ENCODE assay signal across 9 mouse cellular contexts in genomic region chr11:94570612-94571011, GRCm38 (mm10). TPM values are rescaled to one million over a fixed set of nuclear protein-coding genes. Genes with fewer than 3 reads are reported as not detected.
DNase-seq lines count a peak whose midpoint lies in the region; ATAC-seq lines count a peak whose summit lies in the region.
"Had no signal": no experiment of that assay in that cellular context is flagged by ENCODE, and none has a peak within 500 bp of the region (broad histone marks: within the 10 kb centered on the region; RNA-seq: fewer than 3 reads in every experiment).

No protein-coding gene starts in this region.

- peak; percentile 8; the same call in 1 of the 2 replicates for ATAC-seq in hindbrain, embryonic 12.5 days (ENCODE audit: low FRiP score)
- ATAC-seq in hindbrain, embryonic 14.5 days (ENCODE audit: low FRiP score) = no peak
- ATAC-seq in heart, embryonic 13.5 days (ENCODE audit: extremely low read depth, insufficient number of reproducible peaks, low FRiP score, low TSS enrichment) = no peak
- ATAC-seq in stomach, embryonic 16.5 days (ENCODE audit: insufficient read depth, low FRiP score) = no peak

- DNase-seq in hindbrain, embryonic 14.5 days (ENCODE audit: low spot score) = no peak
- DNase-seq in kidney, postnatal 14 days = peak; percentile 77
- DNase-seq in natural killer cell, adult 2 months (ENCODE audit: low spot score in 2 of 2) = no peak
- DNase-seq in urinary bladder, adult 2 months (ENCODE audit: low spot score) = no peak
- DNase-seq in embryo, embryonic 10.5 days (ENCODE audit: low spot score) = no peak
- DNase-seq: layer of hippocampus, postnatal 36 days had no signal

- H3K4me3 ChIP-seq in hindbrain, embryonic 12.5 days = no peak overlapping the region
- H3K4me3 ChIP-seq in hindbrain, embryonic 14.5 days (replicated peaks; ENCODE audit: low read length) = no peak overlapping the region
- H3K4me3 ChIP-seq in heart, embryonic 13.5 days = no peak overlapping the region
- H3K4me3 ChIP-seq in stomach, embryonic 16.5 days (replicated peaks; ENCODE audit: low read length) = no peak overlapping the region

- no peak overlapping the region for H3K27ac ChIP-seq in hindbrain, embryonic 12.5 days
- no peak overlapping the region for H3K27ac ChIP-seq in hindbrain, embryonic 14.5 days
- H3K27ac ChIP-seq in heart, embryonic 13.5 days (replicated peaks) = 0 out of 2 replicates have a peak overlapping the region, but pooled peaks have one; percentile 38
- H3K27ac ChIP-seq in stomach, embryonic 16.5 days (ENCODE audit: low read length) = peak overlapping the region; percentile 17

- no peaks in the 10 kb centered on the region for H3K36me3 ChIP-seq in hindbrain, embryonic 12.5 days
- no peaks in the 10 kb centered on the region for H3K36me3 ChIP-seq in hindbrain, embryonic 14.5 days (replicated peaks; ENCODE audit: control insufficient read depth, insufficient read depth)
- peaks cover 9% of the 10 kb centered on the region; the same call in 1 of the 2 replicates for H3K36me3 ChIP-seq in heart, embryonic 13.5 days
- H3K36me3 ChIP-seq in stomach, embryonic 16.5 days (ENCODE audit: control insufficient read depth, insufficient read depth, low read length) = no peaks in the 10 kb centered on the region

- H3K27me3 ChIP-seq in hindbrain, embryonic 12.5 days = peaks cover 14% of the 10 kb centered on the region
- peaks cover 8% of the 10 kb centered on the region for H3K27me3 ChIP-seq in hindbrain, embryonic 14.5 days (ENCODE audit: control insufficient read depth, insufficient read depth, low read length)
- H3K27me3 ChIP-seq in heart, embryonic 13.5 days (replicated peaks) = peaks cover 16% of the 10 kb centered on the region
- H3K27me3 ChIP-seq in stomach, embryonic 16.5 days (ENCODE audit: control insufficient read depth, insufficient read depth, low read length) = no peaks in the 10 kb centered on the region

- no peak overlapping the region for H3K4me2 ChIP-seq in hindbrain, embryonic 12.5 days (replicated peaks)
- no peak overlapping the region for H3K4me2 ChIP-seq in hindbrain, embryonic 14.5 days (replicated peaks)
- no peak overlapping the region for H3K4me2 ChIP-seq in heart, embryonic 13.5 days
- H3K4me2 ChIP-seq in stomach, embryonic 16.5 days (ENCODE audit: low read depth, low read length) = no peak overlapping the region

- 47% methylated on average over 9 of the region's 9 CpGs for WGBS in hindbrain, embryonic 12.5 days
- whole genome bisulfite sequencing in hindbrain, embryonic 14.5 days = 32% methylated on average over 9 of the region's 9 CpGs
- WGBS in heart, embryonic 13.5 days = 51% methylated on average over 9 of the region's 9 CpGs
- 48% methylated on average over 9 of the region's 9 CpGs for WGBS in stomach, embryonic 16.5 days

- 0 out of 2 replicates have a peak, but pooled peaks cover 8% of the 10 kb centered on the region for H3K4me1 ChIP-seq in hindbrain, embryonic 12.5 days
- H3K4me1 ChIP-seq in hindbrain, embryonic 14.5 days (replicated peaks; ENCODE audit: control insufficient read depth, insufficient read depth, low read length) = no peaks in the 10 kb centered on the region
- no peaks in the 10 kb centered on the region for H3K4me1 ChIP-seq in heart, embryonic 13.5 days
- peaks cover 4% of the 10 kb centered on the region; the same call in 1 of the 2 replicates for H3K4me1 ChIP-seq in stomach, embryonic 16.5 days (ENCODE audit: control insufficient read depth, insufficient read depth, low read length)

- no peak overlapping the region for H3K9ac ChIP-seq in hindbrain, embryonic 12.5 days
- H3K9ac ChIP-seq in hindbrain, embryonic 14.5 days = no peak overlapping the region
- no peak overlapping the region for H3K9ac ChIP-seq in heart, embryonic 13.5 days
- no peak overlapping the region for H3K9ac ChIP-seq in stomach, embryonic 16.5 days (ENCODE audit: low read length)

- H3K9me3 ChIP-seq in hindbrain, embryonic 12.5 days (replicated peaks) = no peaks in the 10 kb centered on the region
- H3K9me3 ChIP-seq in hindbrain, embryonic 14.5 days (ENCODE audit: control insufficient read depth, low read length) = no peaks in the 10 kb centered on the region
- no peaks in the 10 kb centered on the region for H3K9me3 ChIP-seq in heart, embryonic 13.5 days
- no peaks in the 10 kb centered on the region for H3K9me3 ChIP-seq in stomach, embryonic 16.5 days (replicated peaks; ENCODE audit: control insufficient read depth, low read length)

RNA-seq across cellular contexts. Expression of gene Chad, which starts 5.8 kb away (rescaled TPM):
- 0.98 and 1.5 TPM in 2 replicates for polyA plus RNA-seq in hindbrain, embryonic 12.5 days (2016; fragmentation: Nextera tagmentation; extraction: Ambion mirVana)
- polyA plus RNA-seq in hindbrain, embryonic 14.5 days (2014; fragmentation: Nextera tagmentation; extraction: Ambion mirVana) = 0.15 and 0.37 TPM in 2 replicates
- 0.34 and 0.39 TPM in 2 replicates for polyA plus RNA-seq in heart, embryonic 13.5 days (2015; fragmentation: Nextera tagmentation; extraction: Ambion mirVana)
- 16.1 and 22.6 TPM in 2 replicates for polyA plus RNA-seq in stomach, embryonic 16.5 days (2015; fragmentation: Nextera tagmentation; extraction: Ambion mirVana)
- polyA plus RNA-seq in urinary bladder, adult 2 months (2012; rRNA removed) = 0.17 and 0.29 TPM in 2 replicates

RNA-seq across cellular contexts. Expression of gene Rsad1, which starts 21.6 kb away (rescaled TPM):
- polyA plus RNA-seq in hindbrain, embryonic 12.5 days (2016; fragmentation: Nextera tagmentation; extraction: Ambion mirVana) = 3.4 and 4.6 TPM in 2 replicates
- 6.5 and 7.5 TPM in 2 replicates for polyA plus RNA-seq in hindbrain, embryonic 14.5 days (2014; fragmentation: Nextera tagmentation; extraction: Ambion mirVana)
- 4.8 and 5.3 TPM in 2 replicates for polyA plus RNA-seq in heart, embryonic 13.5 days (2015; fragmentation: Nextera tagmentation; extraction: Ambion mirVana)
- 3.1 and 3.3 TPM in 2 replicates for polyA plus RNA-seq in stomach, embryonic 16.5 days (2015; fragmentation: Nextera tagmentation; extraction: Ambion mirVana)
- polyA plus RNA-seq in urinary bladder, adult 2 months (2012; rRNA removed) = 14.3 and 16.7 TPM in 2 replicates

RNA-seq across cellular contexts. Expression of gene Acsf2, which starts 31.1 kb away (rescaled TPM):
- 3.3 and 3.5 TPM in 2 replicates for polyA plus RNA-seq in hindbrain, embryonic 12.5 days (2016; fragmentation: Nextera tagmentation; extraction: Ambion mirVana)
- polyA plus RNA-seq in hindbrain, embryonic 14.5 days (2014; fragmentation: Nextera tagmentation; extraction: Ambion mirVana) = 2.1 and 2.5 TPM in 2 replicates
- 2.8 and 3.1 TPM in 2 replicates for polyA plus RNA-seq in heart, embryonic 13.5 days (2015; fragmentation: Nextera tagmentation; extraction: Ambion mirVana)
- 4.3 and 5.7 TPM in 2 replicates for polyA plus RNA-seq in stomach, embryonic 16.5 days (2015; fragmentation: Nextera tagmentation; extraction: Ambion mirVana)
- 29.6 and 31.8 TPM in 2 replicates for polyA plus RNA-seq in urinary bladder, adult 2 months (2012; rRNA removed)

RNA-seq across cellular contexts. Expression of gene Mycbpap, which starts 49.1 kb away (rescaled TPM):
- polyA plus RNA-seq in hindbrain, embryonic 12.5 days (2016; fragmentation: Nextera tagmentation; extraction: Ambion mirVana) = 4.2 and 5.2 TPM in 2 replicates
- polyA plus RNA-seq in hindbrain, embryonic 14.5 days (2014; fragmentation: Nextera tagmentation; extraction: Ambion mirVana) = 3.3 and 5.1 TPM in 2 replicates
- 5.6 and 6.8 TPM in 2 replicates for polyA plus RNA-seq in heart, embryonic 13.5 days (2015; fragmentation: Nextera tagmentation; extraction: Ambion mirVana)
- 2.8 and 4.3 TPM in 2 replicates for polyA plus RNA-seq in stomach, embryonic 16.5 days (2015; fragmentation: Nextera tagmentation; extraction: Ambion mirVana)
- polyA plus RNA-seq in urinary bladder, adult 2 months (2012; rRNA removed) = 1.7 and 2.0 TPM in 2 replicates

RNA-seq across cellular contexts. Expression of gene Lrrc59, which starts 59.0 kb away (rescaled TPM):
- polyA plus RNA-seq in hindbrain, embryonic 12.5 days (2016; fragmentation: Nextera tagmentation; extraction: Ambion mirVana) = 208 and 212 TPM in 2 replicates
- 132 and 139 TPM in 2 replicates for polyA plus RNA-seq in hindbrain, embryonic 14.5 days (2014; fragmentation: Nextera tagmentation; extraction: Ambion mirVana)
- 143 and 147 TPM in 2 replicates for polyA plus RNA-seq in heart, embryonic 13.5 days (2015; fragmentation: Nextera tagmentation; extraction: Ambion mirVana)
- polyA plus RNA-seq in stomach, embryonic 16.5 days (2015; fragmentation: Nextera tagmentation; extraction: Ambion mirVana) = 218 and 219 TPM in 2 replicates
- 62.8 and 64.7 TPM in 2 replicates for polyA plus RNA-seq in urinary bladder, adult 2 months (2012; rRNA removed)

Comparison
In these comparisons a context has a peak if more than half of its experiments do, and no peak if none do; other contexts are left out.
1. H3K27ac ChIP-seq: peak in heart, embryonic 13.5 days (single experiment) and stomach, embryonic 16.5 days (single experiment); none in hindbrain, embryonic 12.5 days (single experiment) and hindbrain, embryonic 14.5 days (single experiment).